Mouse (Mus musculus): Measurements from ENCODE around the gene Tcn2.

DNA sequence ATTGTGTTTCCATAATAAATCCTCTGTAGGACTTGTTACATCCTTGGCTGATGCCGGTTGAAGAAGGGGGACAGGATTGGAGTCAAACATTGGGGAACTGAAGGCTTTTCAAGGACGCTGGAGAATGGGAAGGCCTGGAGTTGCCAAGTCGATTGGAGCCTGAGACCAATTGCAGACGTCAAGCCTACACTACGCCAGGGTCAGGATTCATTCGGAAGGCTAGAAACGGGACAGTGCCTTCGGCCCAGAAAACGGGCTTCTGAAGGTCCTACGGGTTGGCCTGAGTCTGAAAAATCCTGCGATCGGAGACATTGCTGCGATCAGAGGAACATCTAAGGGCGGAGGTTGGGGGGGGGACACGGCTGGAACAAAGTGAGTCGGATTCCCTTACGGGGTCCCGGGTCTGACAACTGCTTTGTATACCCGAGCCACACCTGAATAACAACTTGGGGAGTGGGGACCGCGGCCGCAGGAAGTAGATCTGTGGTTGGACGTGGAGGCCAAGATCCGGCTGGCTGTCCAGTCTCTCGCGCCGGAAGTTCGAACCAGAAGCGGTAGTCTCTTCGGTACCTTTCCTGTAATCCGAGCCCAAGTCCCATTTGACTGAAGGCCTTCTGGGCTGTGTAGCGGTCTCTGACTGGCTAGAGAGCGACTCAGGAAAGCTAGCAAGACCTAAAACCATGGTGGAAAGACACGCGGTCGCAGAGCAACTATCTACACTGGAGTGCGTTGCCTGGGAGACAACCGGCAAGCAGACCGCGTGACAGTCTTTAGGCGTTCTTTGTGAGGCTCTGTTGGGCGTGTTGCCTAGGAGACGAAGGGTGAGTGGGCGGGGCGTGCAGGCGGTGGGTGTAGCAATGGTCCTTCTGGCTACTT lies 37.3 kb downstream of the Tcn2 start, which contains the start of the genes 4921536K21Rik and Dusp18:
- no peak for TF ChIP-seq CTCF (conservative IDR thresholded peaks at IDR 0.05 in 1 of 2, IDR thresholded peaks at IDR 0.05 in 1 of 2; ENCODE audit: low read depth in 2 of 2, low read length in 2 of 2)
- TF ChIP-seq MAX (IDR thresholded peaks at IDR 0.05; ENCODE audit: low read length): peak; percentile 94
- TF ChIP-seq USF1 (IDR thresholded peaks at IDR 0.05; ENCODE audit: low read depth, low read length): no peak
- TF ChIP-seq BHLHE40 (IDR thresholded peaks at IDR 0.05; ENCODE audit: low read depth, low read length): no peak
- TF ChIP-seq ZKSCAN1 (IDR thresholded peaks at IDR 0.05; ENCODE audit: borderline replicate concordance, low read depth, low read length): no peak
- TF ChIP-seq SMC3 (IDR thresholded peaks at IDR 0.05; ENCODE audit: low read depth, low read length): no peak
- no peak; the same call in 1 of the 2 replicates for TF ChIP-seq UBTF (IDR thresholded peaks at IDR 0.05; ENCODE audit: low read depth, low read length)
- TF ChIP-seq SIN3A (IDR thresholded peaks at IDR 0.05; ENCODE audit: low read length): peak; percentile 96
- no peak for TF ChIP-seq EP300 (IDR thresholded peaks at IDR 0.05; ENCODE audit: low read length)
- TF ChIP-seq CHD2 (IDR thresholded peaks at IDR 0.05; ENCODE audit: low read length): no peak
- TF ChIP-seq POLR2A (IDR thresholded peaks at IDR 0.05; ENCODE audit: low read depth, low read length): peak; percentile 78
- TF ChIP-seq TCF12 (IDR thresholded peaks at IDR 0.05; ENCODE audit: low read depth, low read length): peak; percentile 81
- peak; percentile 53; the same call in 1 of the 2 replicates for TF ChIP-seq KAT2A (IDR thresholded peaks at IDR 0.05; ENCODE audit: insufficient replicate concordance, low read length)
- TF ChIP-seq ZNF384 (IDR thresholded peaks at IDR 0.05; ENCODE audit: low read depth, low read length): no peak

Data from CH12.LX (cell line).